Mouse (Mus musculus): ENCODE results near the gene Wipi1. TPM values are rescaled to one million over a fixed set of nuclear protein-coding genes. Genes with fewer than 3 reads are reported as not detected.
A peak's percentile ranks its signal among the peaks of the same experiment; 100 is the strongest.

The Wipi1 gene
- polyA plus RNA-seq, 1 experiment from 2014 or later = 21.3 TPM

- Histone ChIP-seq H3K4me3 (ENCODE audit: low read depth, low read length) (no peak overlapping the region), H3K4me1 (ENCODE audit: control insufficient read depth, insufficient read depth, low read length) (0 out of 2 replicates have a peak, but pooled peaks cover 6% of the 10 kb centered on the region), H3K27me3 (ENCODE audit: control insufficient read depth, insufficient read depth, low read length) (no peaks in the 10 kb centered on the region), H3K27ac (ENCODE audit: low read length) (peak overlapping the region; percentile 64), H3K9ac (replicated peaks; ENCODE audit: low read depth, low read length) (no peak overlapping the region), H3K4me2 (replicated peaks; ENCODE audit: low read depth, low read length) (no peak overlapping the region), H3K9me3 (ENCODE audit: control insufficient read depth, low read depth, low read length) (no peaks in the 10 kb centered on the region), H3K36me3 (ENCODE audit: control insufficient read depth, insufficient read depth, low read length) (peaks cover 7% of the 10 kb centered on the region)
- no peak for ATAC-seq (ENCODE audit: insufficient number of reproducible peaks, insufficient read depth, low FRiP score, low read depth)
- WGBS = 26% methylated on average over 6 of the region's 6 CpGs
These were observed 18.4 kb downstream of the Wipi1 start for GRCm38 (mm10) chr11:109593200-109593981.

GRCm38 (mm10) chr11:109591511-109591910 is 20.3 kb downstream of the Wipi1 start:
- no peak overlapping the region for H3K9ac ChIP-seq (replicated peaks; ENCODE audit: low read depth, low read length)
- H3K4me3 ChIP-seq (ENCODE audit: low read depth, low read length) = no peak overlapping the region
- H3K4me2 ChIP-seq (replicated peaks; ENCODE audit: low read depth, low read length) = no peak overlapping the region
- no peak overlapping the region for H3K27ac ChIP-seq (ENCODE audit: low read length)
- 0 out of 2 replicates have a peak, but pooled peaks cover 6% of the 10 kb centered on the region for H3K4me1 ChIP-seq (ENCODE audit: control insufficient read depth, insufficient read depth, low read length)
- H3K9me3 ChIP-seq (ENCODE audit: control insufficient read depth, low read depth, low read length) = no peaks in the 10 kb centered on the region
- ATAC-seq (ENCODE audit: insufficient number of reproducible peaks, insufficient read depth, low FRiP score, low read depth) = no peak
- H3K27me3 ChIP-seq (ENCODE audit: control insufficient read depth, insufficient read depth, low read length) = no peaks in the 10 kb centered on the region
- 82% methylated on average over 4 of the region's 4 CpGs for WGBS
- peaks cover 3% of the 10 kb centered on the region; the same call in 1 of the 2 replicates for H3K36me3 ChIP-seq (ENCODE audit: control insufficient read depth, insufficient read depth, low read length)

DNA sequence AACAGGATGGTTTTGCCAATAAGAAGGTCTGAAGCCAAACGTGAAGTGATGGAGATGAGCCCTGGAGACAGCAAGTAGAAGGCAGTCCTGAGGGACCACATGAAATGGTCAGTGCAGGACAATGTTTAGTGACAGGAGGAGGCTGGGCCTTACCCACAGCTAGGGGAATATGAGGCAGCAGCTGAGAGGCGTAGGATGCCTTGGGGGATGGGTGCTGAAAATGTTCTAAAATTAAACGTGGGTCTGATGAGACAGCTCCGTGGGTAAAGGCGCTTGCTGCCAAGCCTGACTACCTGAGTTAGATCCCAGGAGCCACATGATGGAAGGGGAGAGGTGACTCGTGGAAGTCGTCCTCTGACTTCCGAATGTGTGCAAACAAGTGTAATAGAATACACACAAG is 21.8 kb downstream of the Wipi1 start:
- H3K9me3 ChIP-seq (ENCODE audit: control insufficient read depth, low read depth, low read length) = no peaks in the 10 kb centered on the region
- H3K27ac ChIP-seq (ENCODE audit: low read length) = no peak overlapping the region
- no peak overlapping the region for H3K4me2 ChIP-seq (replicated peaks; ENCODE audit: low read depth, low read length)
- no peak overlapping the region for H3K9ac ChIP-seq (replicated peaks; ENCODE audit: low read depth, low read length)
- no peak for ATAC-seq (ENCODE audit: insufficient number of reproducible peaks, insufficient read depth, low FRiP score, low read depth)
- H3K36me3 ChIP-seq (ENCODE audit: control insufficient read depth, insufficient read depth, low read length) = peaks cover 1% of the 10 kb centered on the region; the same call in 1 of the 2 replicates
- H3K4me1 ChIP-seq (ENCODE audit: control insufficient read depth, insufficient read depth, low read length) = 0 out of 2 replicates have a peak, but pooled peaks cover 6% of the 10 kb centered on the region
- no peaks in the 10 kb centered on the region for H3K27me3 ChIP-seq (ENCODE audit: control insufficient read depth, insufficient read depth, low read length)
- WGBS = 84% methylated on average over 8 of the region's 8 CpGs
- no peak overlapping the region for H3K4me3 ChIP-seq (ENCODE audit: low read depth, low read length)

GRCm38 (mm10) chr11:109587638-109588374 is 24.0 kb downstream of the Wipi1 start:
- H3K4me3 ChIP-seq (ENCODE audit: low read depth, low read length) = no peak overlapping the region
- 56% methylated on average over 15 of the region's 15 CpGs for WGBS
- H3K36me3 ChIP-seq (ENCODE audit: control insufficient read depth, insufficient read depth, low read length) = no peaks in the 10 kb centered on the region; the same call in 1 of the 2 replicates
- peak; percentile 79 for ATAC-seq (ENCODE audit: insufficient number of reproducible peaks, insufficient read depth, low FRiP score, low read depth)
- H3K4me1 ChIP-seq (ENCODE audit: control insufficient read depth, insufficient read depth, low read length) = no peaks in the 10 kb centered on the region
- H3K4me2 ChIP-seq (replicated peaks; ENCODE audit: low read depth, low read length) = no peak overlapping the region
- H3K9me3 ChIP-seq (ENCODE audit: control insufficient read depth, low read depth, low read length) = no peaks in the 10 kb centered on the region
- H3K27ac ChIP-seq (ENCODE audit: low read length) = peak overlapping the region; percentile 58
- no peak overlapping the region for H3K9ac ChIP-seq (replicated peaks; ENCODE audit: low read depth, low read length)
- H3K27me3 ChIP-seq (ENCODE audit: control insufficient read depth, insufficient read depth, low read length) = no peaks in the 10 kb centered on the region

DNA sequence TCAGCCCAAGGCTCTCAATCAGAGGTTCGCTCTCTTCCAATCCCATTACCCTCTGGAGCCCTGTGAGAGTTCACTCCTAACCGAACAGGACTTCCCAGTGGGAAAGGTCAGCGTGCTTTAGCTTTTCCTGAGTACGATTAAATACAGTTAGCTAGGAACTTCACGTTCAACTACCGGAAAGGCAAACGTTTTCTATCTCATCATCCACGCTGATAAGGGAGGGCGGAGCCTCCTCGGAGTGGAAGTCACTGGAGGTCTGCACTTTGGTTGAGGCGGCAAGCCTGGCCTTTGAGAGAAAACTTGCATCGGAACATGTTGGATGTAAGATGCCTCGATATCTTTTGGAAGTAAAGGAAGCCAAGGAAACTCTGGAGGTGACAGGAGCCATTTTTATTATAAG is 24.7 kb downstream of the Wipi1 start:
- Histone ChIP-seq H3K9me3 (ENCODE audit: control insufficient read depth, low read depth, low read length) (no peaks in the 10 kb centered on the region), H3K36me3 (ENCODE audit: control insufficient read depth, insufficient read depth, low read length) (peaks cover 1% of the 10 kb centered on the region; the same call in 1 of the 2 replicates), H3K9ac (replicated peaks; ENCODE audit: low read depth, low read length) (no peak overlapping the region), H3K27ac (ENCODE audit: low read length) (no peak overlapping the region), H3K27me3 (ENCODE audit: control insufficient read depth, insufficient read depth, low read length) (no peaks in the 10 kb centered on the region), H3K4me1 (ENCODE audit: control insufficient read depth, insufficient read depth, low read length) (no peaks in the 10 kb centered on the region), H3K4me2 (replicated peaks; ENCODE audit: low read depth, low read length) (no peak overlapping the region), H3K4me3 (ENCODE audit: low read depth, low read length) (no peak overlapping the region)
- WGBS = 49% methylated on average over 13 of the region's 13 CpGs
- no peak for ATAC-seq (ENCODE audit: insufficient number of reproducible peaks, insufficient read depth, low FRiP score, low read depth)

DNA sequence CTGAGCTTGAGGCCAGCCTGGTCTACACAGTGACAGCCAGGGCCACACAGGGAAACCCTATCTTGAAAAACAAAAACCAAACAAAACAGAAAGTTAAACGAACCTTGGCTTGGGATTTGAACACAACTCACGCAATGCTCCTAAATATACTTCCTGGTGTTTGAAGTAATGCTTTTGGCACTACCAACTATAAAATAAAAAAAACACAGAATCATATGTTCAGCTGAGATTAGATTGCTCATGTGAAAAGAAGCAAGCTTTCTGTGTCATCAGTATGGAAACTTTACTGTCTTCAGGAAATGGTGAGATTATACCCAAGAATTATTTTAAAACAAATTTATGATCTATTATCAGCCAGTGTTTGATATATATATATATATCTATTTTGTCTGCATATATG is 25.3 kb downstream of the Wipi1 start:
- 80% methylated on average over 2 of the region's 2 CpGs for WGBS
- no peak for ATAC-seq (ENCODE audit: insufficient number of reproducible peaks, insufficient read depth, low FRiP score, low read depth)
- no peaks in the 10 kb centered on the region for H3K4me1 ChIP-seq (ENCODE audit: control insufficient read depth, insufficient read depth, low read length)
- no peak overlapping the region for H3K9ac ChIP-seq (replicated peaks; ENCODE audit: low read depth, low read length)
- H3K27ac ChIP-seq (ENCODE audit: low read length) = no peak overlapping the region
- no peak overlapping the region for H3K4me2 ChIP-seq (replicated peaks; ENCODE audit: low read depth, low read length)
- H3K4me3 ChIP-seq (ENCODE audit: low read depth, low read length) = no peak overlapping the region
- H3K9me3 ChIP-seq (ENCODE audit: control insufficient read depth, low read depth, low read length) = no peaks in the 10 kb centered on the region
- H3K27me3 ChIP-seq (ENCODE audit: control insufficient read depth, insufficient read depth, low read length) = no peaks in the 10 kb centered on the region
- peaks cover 6% of the 10 kb centered on the region; the same call in 1 of the 2 replicates for H3K36me3 ChIP-seq (ENCODE audit: control insufficient read depth, insufficient read depth, low read length)

DNA sequence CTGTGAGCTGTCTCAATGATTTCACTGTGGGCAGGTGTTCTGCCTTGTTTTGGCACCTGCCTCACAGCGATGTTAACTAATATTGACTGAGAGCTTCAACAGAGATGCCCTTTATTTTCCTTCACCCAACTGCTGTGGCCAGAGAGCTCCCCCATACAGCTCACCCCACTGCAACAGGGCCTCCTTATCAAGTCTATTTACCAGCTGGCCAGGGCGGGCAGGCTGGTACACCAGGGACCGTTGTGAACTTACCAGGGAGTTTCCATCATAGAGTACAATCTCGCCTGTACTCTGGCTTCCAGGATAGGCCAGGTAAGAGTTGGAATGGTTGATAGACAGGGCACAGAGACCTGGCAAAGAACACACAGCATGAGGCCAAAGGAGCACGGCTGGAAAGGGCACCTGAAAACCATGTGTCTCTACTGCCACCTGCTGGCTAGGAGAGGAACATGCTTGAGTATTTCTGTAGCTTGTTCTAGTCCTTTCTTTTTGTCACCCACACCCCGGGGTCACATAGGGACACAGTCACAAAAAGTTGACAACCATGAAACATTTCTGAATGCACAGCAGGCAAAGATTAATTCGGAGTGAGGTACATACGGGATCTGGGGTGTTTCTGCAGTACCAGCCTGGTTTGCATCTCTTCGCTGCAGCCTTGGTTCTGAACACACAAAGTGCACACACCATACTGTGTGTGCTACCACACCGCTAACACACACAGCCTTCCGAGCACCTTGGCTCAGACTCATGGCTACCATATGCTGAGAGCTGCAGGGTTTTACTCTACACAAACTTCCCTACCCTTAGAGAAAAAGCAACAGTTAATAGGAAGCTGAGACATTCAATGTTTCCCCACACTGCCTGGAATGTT is 26.7 kb downstream of the Wipi1 start:
- WGBS = 46% methylated on average over 11 of the region's 11 CpGs
- H3K27ac ChIP-seq (ENCODE audit: low read length) = no peak overlapping the region
- no peaks in the 10 kb centered on the region for H3K27me3 ChIP-seq (ENCODE audit: control insufficient read depth, insufficient read depth, low read length)
- no peak overlapping the region for H3K4me3 ChIP-seq (ENCODE audit: low read depth, low read length)
- peaks cover 6% of the 10 kb centered on the region; the same call in 1 of the 2 replicates for H3K36me3 ChIP-seq (ENCODE audit: control insufficient read depth, insufficient read depth, low read length)
- H3K4me2 ChIP-seq (replicated peaks; ENCODE audit: low read depth, low read length) = no peak overlapping the region
- ATAC-seq (ENCODE audit: insufficient number of reproducible peaks, insufficient read depth, low FRiP score, low read depth) = peak; percentile 39; the same call in 1 of the 2 replicates
- no peaks in the 10 kb centered on the region for H3K9me3 ChIP-seq (ENCODE audit: control insufficient read depth, low read depth, low read length)
- no peaks in the 10 kb centered on the region for H3K4me1 ChIP-seq (ENCODE audit: control insufficient read depth, insufficient read depth, low read length)
- H3K9ac ChIP-seq (replicated peaks; ENCODE audit: low read depth, low read length) = no peak overlapping the region

GRCm38 (mm10) chr11:109583986-109584385 is 27.8 kb downstream of the Wipi1 start:
- Histone ChIP-seq H3K4me1 (ENCODE audit: control insufficient read depth, insufficient read depth, low read length) (no peaks in the 10 kb centered on the region), H3K27ac (ENCODE audit: low read length) (no peak overlapping the region), H3K9me3 (ENCODE audit: control insufficient read depth, low read depth, low read length) (no peaks in the 10 kb centered on the region), H3K4me3 (ENCODE audit: low read depth, low read length) (no peak overlapping the region), H3K4me2 (replicated peaks; ENCODE audit: low read depth, low read length) (no peak overlapping the region), H3K27me3 (ENCODE audit: control insufficient read depth, insufficient read depth, low read length) (no peaks in the 10 kb centered on the region), H3K9ac (replicated peaks; ENCODE audit: low read depth, low read length) (no peak overlapping the region), H3K36me3 (ENCODE audit: control insufficient read depth, insufficient read depth, low read length) (peaks cover 10% of the 10 kb centered on the region; the same call in 1 of the 2 replicates)
- no peak for ATAC-seq (ENCODE audit: insufficient number of reproducible peaks, insufficient read depth, low FRiP score, low read depth)
- WGBS = 63% methylated on average over 14 of the region's 14 CpGs
